Mouse (Mus musculus) liver, embryonic 12.5 days (tissue): ENCODE measurements around the gene Pth2r. TPM values are rescaled to one million over a fixed set of nuclear protein-coding genes. Genes with fewer than 3 reads are reported as not detected.

Experiments used
- ATAC-seq: fragments of 200-750 bp; cut with Nextera tagmentation; 2 replicates; pipeline ENCODE4 v1.8.0; 2017; ENCODE audit warnings: moderate number of reproducible peaks, mild to moderate bottlenecking, moderate library complexity
- H3K27ac ChIP-seq: fragments of 300-500 bp; sonication (generic); 2 replicates; pipeline ENCODE4 v1.5.1; 2016; ENCODE audit warnings: mild to moderate bottlenecking
- H3K27me3 ChIP-seq: fragments of 300-500 bp; sonication (generic); replicated peaks from 2 replicates; pipeline ENCODE4 v1.6.1; 2016; ENCODE audit warnings: mild to moderate bottlenecking, moderate library complexity
- H3K36me3 ChIP-seq: fragments of 300-500 bp; sonication (generic); 2 replicates; pipeline ENCODE4 v1.6.1; 2016; ENCODE audit warnings: mild to moderate bottlenecking, moderate library complexity
- H3K4me1 ChIP-seq: fragments of 300-500 bp; sonication (generic); 2 replicates; pipeline ENCODE4 v1.6.1; 2016
- H3K4me2 ChIP-seq: fragments of 300-500 bp; sonication (generic); 2 replicates; pipeline ENCODE4 v1.6.1; 2016; ENCODE audit warnings: mild to moderate bottlenecking, moderate library complexity
- H3K4me3 ChIP-seq: fragments of 300-500 bp; sonication (generic); 2 replicates; pipeline ENCODE4 v1.5.1; 2016; ENCODE audit warnings: mild to moderate bottlenecking, moderate library complexity
- H3K9ac ChIP-seq: fragments of 300-500 bp; sonication (generic); 2 replicates; pipeline ENCODE4 v1.6.1; 2016; ENCODE audit warnings: mild to moderate bottlenecking, moderate library complexity
- H3K9me3 ChIP-seq: fragments of 300-500 bp; sonication (generic); replicated peaks from 2 replicates; pipeline ENCODE4 v1.6.1; 2016; ENCODE audit warnings: mild to moderate bottlenecking, moderate library complexity
- WGBS: fragments of 180-500 bp; shearing (Covaris S2); methylation state at CpG from one replicate; pipeline ENCODE4 v1.1.7; 2016; ENCODE audit not compliant: insufficient replicate concordance; 5-methylcytosine and 5-hydroxymethylcytosine counted together
- polyA plus RNA-seq: library from polyadenylated mRNA; unstranded; fragments of >200 nt; fragmentation: Nextera tagmentation; extraction: Ambion mirVana; gene quantifications from 2 replicates; pipeline ENCODE4 v1.2.1, GENCODE M21; 2016

Gene Pth2r
- polyA plus RNA-seq, 1 experiment from 2014 or later = not detected

DNA sequence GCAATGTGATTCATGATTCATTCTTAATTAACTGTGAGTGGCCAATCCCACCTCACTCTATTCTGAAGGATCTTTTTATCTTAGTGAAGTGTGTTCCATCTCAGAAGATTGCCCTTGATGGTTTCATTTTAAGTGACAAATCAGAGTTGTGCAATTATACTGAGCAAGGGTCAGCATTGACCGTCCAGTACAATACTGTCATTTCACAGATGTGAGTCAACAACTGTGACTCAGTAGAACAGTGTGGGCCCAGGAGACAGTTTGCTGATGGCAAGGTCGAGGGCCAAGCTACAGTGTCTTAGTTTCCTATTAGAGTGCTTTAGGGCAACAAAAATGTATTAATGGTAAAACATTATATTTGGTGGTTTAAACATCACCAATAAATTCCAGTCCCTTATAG lies 55.9 kb downstream of the Pth2r start:
- H3K27ac ChIP-seq = no peak overlapping the region
- no peaks in the 10 kb centered on the region for H3K4me1 ChIP-seq
- no peaks in the 10 kb centered on the region for H3K9me3 ChIP-seq
- no peak overlapping the region for H3K4me2 ChIP-seq
- no peaks in the 10 kb centered on the region for H3K36me3 ChIP-seq
- no peak overlapping the region for H3K4me3 ChIP-seq
- ATAC-seq = no peak
- no peaks in the 10 kb centered on the region for H3K27me3 ChIP-seq
- no peak overlapping the region for H3K9ac ChIP-seq
- WGBS = 56% methylated on average over 2 of the region's 2 CpGs

DNA sequence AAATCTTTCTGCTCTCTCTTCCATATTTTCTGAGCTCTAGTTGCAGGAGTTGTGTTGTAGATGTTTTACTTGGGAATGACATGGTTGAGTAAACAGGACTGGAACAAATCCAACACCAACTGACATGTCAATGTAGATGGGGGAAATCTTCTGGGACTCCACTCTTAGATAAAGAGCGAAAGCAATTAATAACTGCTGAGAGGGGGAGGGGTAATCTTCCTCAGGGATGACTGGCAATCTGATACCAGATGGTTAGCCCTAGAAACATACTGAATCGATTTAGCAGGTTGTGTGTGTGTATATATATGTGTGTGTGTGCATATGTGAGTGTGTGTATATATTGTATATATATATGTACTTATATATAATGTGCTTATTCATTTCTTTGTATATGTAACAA lies 58.4 kb downstream of the Pth2r start:
- WGBS = 40% methylated on average over 2 of the region's 2 CpGs
- ATAC-seq = no peak

DNA sequence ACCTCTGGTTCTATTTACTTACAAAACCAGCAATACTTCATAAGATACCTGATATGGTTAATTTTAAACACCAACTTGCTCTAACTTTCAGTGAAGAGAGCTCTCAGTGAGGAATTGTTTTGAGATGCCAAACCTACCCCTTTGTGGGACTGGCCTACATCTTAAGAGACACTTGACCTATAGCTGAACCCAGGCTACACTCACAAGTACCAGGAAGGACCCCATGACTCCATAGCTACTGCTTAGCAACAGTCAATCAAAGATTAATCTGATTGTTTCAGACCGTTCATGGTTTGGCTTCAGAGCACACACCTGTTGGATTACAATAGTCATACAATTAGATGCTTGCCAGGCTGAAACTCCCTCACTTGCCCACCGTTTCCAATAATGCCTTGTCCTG lies 71.1 kb downstream of the Pth2r start:
- no peaks in the 10 kb centered on the region for H3K9me3 ChIP-seq
- no peak for ATAC-seq
- H3K36me3 ChIP-seq = no peaks in the 10 kb centered on the region
- no peak overlapping the region for H3K27ac ChIP-seq
- 64% methylated on average over 2 of the region's 2 CpGs for WGBS
- H3K4me1 ChIP-seq = no peaks in the 10 kb centered on the region
- H3K27me3 ChIP-seq = no peaks in the 10 kb centered on the region
- H3K9ac ChIP-seq = no peak overlapping the region
- no peak overlapping the region for H3K4me2 ChIP-seq
- no peak overlapping the region for H3K4me3 ChIP-seq

More for the DNA sequence above, 58.4 kb downstream of the Pth2r start:
- H3K9me3 ChIP-seq = no peaks in the 10 kb centered on the region
- H3K4me3 ChIP-seq = no peak overlapping the region
- H3K36me3 ChIP-seq = no peaks in the 10 kb centered on the region
- H3K27ac ChIP-seq = no peak overlapping the region
- H3K4me2 ChIP-seq = no peak overlapping the region
- H3K4me1 ChIP-seq = no peaks in the 10 kb centered on the region
- H3K27me3 ChIP-seq = no peaks in the 10 kb centered on the region
- H3K9ac ChIP-seq = no peak overlapping the region

DNA sequence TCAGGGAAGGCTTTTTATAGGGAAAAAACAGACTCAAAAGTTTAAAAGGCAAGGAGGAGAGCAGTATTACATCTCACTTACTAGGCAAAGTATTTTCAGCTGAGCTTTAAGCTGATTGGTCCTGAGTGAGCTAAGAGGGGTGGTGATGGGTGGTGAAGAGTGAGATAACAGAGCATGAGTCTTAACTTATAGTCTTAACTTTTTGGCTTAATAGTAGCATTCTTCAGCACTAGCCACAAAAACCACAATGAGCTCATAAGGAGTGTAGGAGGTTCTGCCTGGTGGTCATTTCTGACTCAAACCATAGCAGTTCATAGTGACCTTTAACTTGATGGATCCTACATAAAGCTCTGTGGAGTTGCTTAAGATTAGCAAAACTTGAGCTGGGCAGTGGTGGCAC lies 72.3 kb downstream of the Pth2r start:
- Histone ChIP-seq H3K36me3 (no peaks in the 10 kb centered on the region), H3K27ac (no peak overlapping the region), H3K4me2 (no peak overlapping the region), H3K27me3 (no peaks in the 10 kb centered on the region), H3K4me3 (no peak overlapping the region), H3K4me1 (no peaks in the 10 kb centered on the region), H3K9ac (no peak overlapping the region), H3K9me3 (no peaks in the 10 kb centered on the region)
- ATAC-seq = no peak

DNA sequence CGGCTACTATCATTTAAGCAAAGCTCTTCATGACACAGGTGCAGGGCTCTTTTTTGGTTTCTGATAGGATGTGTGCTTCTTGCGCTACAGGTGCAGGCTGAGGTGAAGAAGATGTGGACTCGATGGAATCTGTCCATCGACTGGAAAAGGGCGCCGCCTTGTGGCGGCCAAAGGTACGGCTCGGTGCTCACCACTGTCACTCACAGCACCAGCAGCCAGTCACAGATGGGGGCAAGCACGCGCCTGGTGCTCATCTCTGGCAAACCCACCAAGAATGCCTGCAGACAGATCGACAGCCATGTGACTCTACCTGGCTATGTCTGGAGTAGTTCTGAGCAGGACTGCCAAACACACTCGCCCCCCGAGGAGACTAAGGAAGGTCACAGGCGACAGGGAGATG lies 106.5 kb downstream of the Pth2r start:
- no peaks in the 10 kb centered on the region for H3K27me3 ChIP-seq
- ATAC-seq = no peak
- H3K36me3 ChIP-seq = no peaks in the 10 kb centered on the region
- no peak overlapping the region for H3K27ac ChIP-seq
- no peak overlapping the region for H3K4me3 ChIP-seq
- H3K4me1 ChIP-seq = no peaks in the 10 kb centered on the region
- no peak overlapping the region for H3K9ac ChIP-seq
- no peaks in the 10 kb centered on the region for H3K9me3 ChIP-seq
- H3K4me2 ChIP-seq = no peak overlapping the region
- WGBS = 27% methylated on average over 15 of the region's 15 CpGs

DNA sequence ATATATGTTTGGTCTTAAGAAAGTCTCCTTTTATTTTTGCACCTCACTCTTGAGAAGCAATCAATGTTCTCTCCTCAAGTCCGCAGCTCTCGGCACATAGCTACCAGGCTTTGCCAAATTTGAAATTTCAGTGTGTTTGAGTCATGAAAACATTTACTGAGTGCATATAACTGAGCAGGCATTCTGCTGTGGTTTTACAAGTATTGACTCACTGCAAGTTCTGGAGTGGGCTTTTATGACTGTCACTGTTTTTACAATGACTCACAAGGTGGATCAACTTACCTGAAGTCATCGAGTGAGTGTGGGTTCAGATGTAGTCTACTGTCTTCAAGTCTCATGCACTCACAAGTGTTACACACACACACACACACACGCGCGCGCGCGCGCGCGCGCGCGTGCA lies 107.8 kb downstream of the Pth2r start:
- no peaks in the 10 kb centered on the region for H3K36me3 ChIP-seq
- H3K9me3 ChIP-seq = no peaks in the 10 kb centered on the region
- no peak overlapping the region for H3K9ac ChIP-seq
- H3K27ac ChIP-seq = no peak overlapping the region
- H3K27me3 ChIP-seq = no peaks in the 10 kb centered on the region
- ATAC-seq = no peak
- H3K4me2 ChIP-seq = no peak overlapping the region
- no peak overlapping the region for H3K4me3 ChIP-seq
- H3K4me1 ChIP-seq = no peaks in the 10 kb centered on the region
- WGBS = 91% methylated on average over 15 of the region's 15 CpGs

DNA sequence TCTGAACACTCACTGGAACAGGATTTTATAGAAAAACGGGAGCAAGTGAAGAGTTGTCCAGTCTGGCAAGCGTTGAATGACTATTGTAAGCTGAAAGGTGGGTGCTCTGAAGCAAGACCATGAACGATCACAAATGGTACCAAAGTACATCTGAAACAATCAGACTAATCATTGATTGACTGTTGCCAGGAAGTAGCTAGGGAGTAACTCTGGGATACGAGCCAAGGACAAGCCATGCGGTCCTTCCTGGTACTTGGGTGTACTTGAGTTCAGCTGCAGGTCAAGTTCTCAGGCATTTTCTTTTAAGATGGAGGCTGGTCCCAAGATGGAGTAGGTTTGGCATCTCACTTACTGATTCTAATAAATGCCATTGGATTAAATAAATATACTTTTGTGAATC lies 125.6 kb downstream of the Pth2r start:
- no peak overlapping the region for H3K4me3 ChIP-seq
- no peaks in the 10 kb centered on the region for H3K4me1 ChIP-seq
- no peaks in the 10 kb centered on the region for H3K36me3 ChIP-seq
- no peak for ATAC-seq
- H3K27ac ChIP-seq = no peak overlapping the region
- 68% methylated on average over 5 of the region's 5 CpGs for WGBS
- no peaks in the 10 kb centered on the region for H3K9me3 ChIP-seq
- no peak overlapping the region for H3K9ac ChIP-seq
- no peaks in the 10 kb centered on the region for H3K27me3 ChIP-seq
- H3K4me2 ChIP-seq = no peak overlapping the region

DNA sequence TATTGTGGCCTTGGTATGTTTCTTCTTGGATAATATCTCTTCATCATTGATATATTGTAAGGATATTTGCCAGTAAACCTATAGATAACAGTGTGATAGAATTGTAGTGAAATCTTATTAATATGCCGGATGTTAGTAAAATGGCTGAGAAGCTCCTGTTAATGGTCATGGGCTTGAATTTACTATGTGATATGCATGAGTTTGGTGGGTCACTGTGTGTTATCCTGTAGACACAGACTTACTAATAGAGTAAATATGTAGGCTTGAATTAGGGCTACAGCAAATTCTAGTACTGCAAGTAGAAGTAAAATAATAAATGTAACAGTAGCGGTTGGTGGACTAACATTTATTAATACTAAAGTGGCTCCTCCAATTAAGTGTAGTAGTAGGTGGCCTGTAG lies 139.1 kb downstream of the Pth2r start:
- 84% methylated on average over 2 of the region's 2 CpGs for WGBS

DNA sequence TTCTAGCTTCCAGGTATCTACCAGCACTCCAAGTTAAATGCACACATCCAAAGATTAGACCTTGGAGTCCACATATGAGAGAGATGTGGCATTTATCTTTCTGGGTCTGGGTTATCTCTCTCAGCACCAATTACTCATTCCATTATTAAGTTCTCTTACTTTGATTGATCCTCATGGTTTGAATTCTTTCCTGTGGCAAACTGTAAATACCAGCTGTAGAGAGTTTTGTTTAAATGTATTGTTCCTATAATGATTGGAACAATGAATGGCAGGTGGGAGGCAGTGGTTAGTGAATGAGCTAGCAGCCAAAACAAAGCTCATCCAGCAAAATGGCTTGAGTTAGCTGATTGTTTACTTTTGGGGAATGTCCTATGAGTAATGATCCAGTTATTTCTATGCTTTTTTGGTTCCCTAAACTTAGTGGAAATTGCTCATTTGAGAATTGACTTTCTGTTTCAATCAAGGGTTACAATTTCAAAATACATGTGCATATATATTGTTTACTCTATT lies 140.7 kb downstream of the Pth2r start:
- Histone ChIP-seq H3K9me3 (no peaks in the 10 kb centered on the region), H3K4me2 (no peak overlapping the region), H3K27ac (no peak overlapping the region), H3K4me1 (no peaks in the 10 kb centered on the region), H3K4me3 (no peak overlapping the region), H3K9ac (no peak overlapping the region), H3K27me3 (no peaks in the 10 kb centered on the region), H3K36me3 (no peaks in the 10 kb centered on the region)
- no peak for ATAC-seq

More for the DNA sequence above, 139.1 kb downstream of the Pth2r start:
- no peaks in the 10 kb centered on the region for H3K4me1 ChIP-seq
- H3K27ac ChIP-seq = no peak overlapping the region
- no peak for ATAC-seq
- no peaks in the 10 kb centered on the region for H3K27me3 ChIP-seq
- no peak overlapping the region for H3K9ac ChIP-seq
- no peak overlapping the region for H3K4me2 ChIP-seq
- no peak overlapping the region for H3K4me3 ChIP-seq
- H3K9me3 ChIP-seq = no peaks in the 10 kb centered on the region
- no peaks in the 10 kb centered on the region for H3K36me3 ChIP-seq

Other genes with a start within 250 kb of the Pth2r start
- not detected in 2 replicates for gene Akr1cl, start 249.3 kb upstream of the Pth2r start, polyA plus RNA-seq
- gene Cryge, start 230.9 kb upstream of the Pth2r start, polyA plus RNA-seq = not detected in 2 replicates
- not detected in 2 replicates for gene Crygd, start 218.6 kb upstream of the Pth2r start, polyA plus RNA-seq
- not detected in 2 replicates for gene Crygc, start 208.4 kb upstream of the Pth2r start, polyA plus RNA-seq
- gene Crygb, start 199.8 kb upstream of the Pth2r start, polyA plus RNA-seq = not detected in 2 replicates
- not detected in 2 replicates for gene Cryga, start 178.7 kb upstream of the Pth2r start, polyA plus RNA-seq
- gene Gm28845, start 162.5 kb upstream of the Pth2r start, polyA plus RNA-seq = not detected in 2 replicates
- 0.10 and 0.33 TPM in 2 replicates for gene D630023F18Rik, start 158.8 kb upstream of the Pth2r start, polyA plus RNA-seq
- 77.0 and 77.2 TPM in 2 replicates for gene Idh1, start 95.6 kb upstream of the Pth2r start, polyA plus RNA-seq
- 7.6 TPM in 2 replicates for gene Pikfyve, start 95.4 kb upstream of the Pth2r start, polyA plus RNA-seq